Mouse (Mus musculus): Measurements from ENCODE around the gene Tph2. TPM values are rescaled to one million over a fixed set of nuclear protein-coding genes. Genes with fewer than 3 reads are reported as not detected.
A peak's percentile ranks its signal among the peaks of the same experiment; 100 is the strongest.
"Not testable (repeated sequence)": the region's sequence is repeated elsewhere in the genome, so short reads cannot be mapped to it uniquely, and the experiment has no call there.

Gene Tph2
- total RNA-seq (2021) (not detected), polyA plus RNA-seq (2012; rRNA removed) (not detected in 2 replicates)
- long read RNA-seq: 0 reads

DNA sequence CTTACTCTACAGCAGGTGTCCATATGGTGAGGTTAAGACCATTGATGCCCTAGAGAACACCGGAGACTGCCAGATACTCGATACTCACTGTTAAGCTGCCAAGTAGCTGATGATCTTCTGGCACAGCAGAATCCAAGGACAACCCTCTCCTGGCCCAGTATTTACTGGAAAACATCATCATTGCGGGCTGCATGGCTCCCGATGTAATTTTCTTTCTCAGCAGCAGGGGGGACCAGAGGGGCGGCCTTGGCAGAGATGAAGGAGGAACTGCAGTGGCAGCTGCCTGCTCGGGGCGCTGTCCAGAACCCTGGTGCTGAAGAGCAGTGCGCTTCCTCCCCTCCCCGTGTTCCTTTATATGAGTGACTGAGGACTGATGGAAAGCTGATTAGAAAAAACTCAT lies at the start of gene Tph2:
Gene Tph2, minus strand, starts transcription at position 326 of the 400 bp plus-strand sequence.
- DNase-seq: peak; percentile 69

DNA sequence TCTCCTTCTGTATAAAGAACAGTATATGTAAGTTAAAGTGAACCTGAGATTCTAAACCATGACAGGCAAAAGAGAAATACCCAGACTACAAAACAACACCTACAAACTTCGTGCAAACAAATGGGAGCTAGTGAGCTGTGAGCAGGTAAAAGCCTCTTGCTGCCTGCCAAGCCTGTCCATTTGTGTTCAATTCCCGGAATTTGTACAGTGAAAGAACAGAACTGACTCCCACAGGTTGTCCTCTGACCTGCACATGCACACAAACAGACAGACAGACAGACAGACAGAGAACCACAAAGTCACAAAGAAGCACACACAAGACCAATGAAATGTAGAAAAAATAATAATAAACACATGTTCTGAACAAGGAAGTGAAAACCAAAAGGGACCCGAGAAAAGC lies 49.0 kb upstream of the Tph2 start:
- no peak for DNase-seq

DNA sequence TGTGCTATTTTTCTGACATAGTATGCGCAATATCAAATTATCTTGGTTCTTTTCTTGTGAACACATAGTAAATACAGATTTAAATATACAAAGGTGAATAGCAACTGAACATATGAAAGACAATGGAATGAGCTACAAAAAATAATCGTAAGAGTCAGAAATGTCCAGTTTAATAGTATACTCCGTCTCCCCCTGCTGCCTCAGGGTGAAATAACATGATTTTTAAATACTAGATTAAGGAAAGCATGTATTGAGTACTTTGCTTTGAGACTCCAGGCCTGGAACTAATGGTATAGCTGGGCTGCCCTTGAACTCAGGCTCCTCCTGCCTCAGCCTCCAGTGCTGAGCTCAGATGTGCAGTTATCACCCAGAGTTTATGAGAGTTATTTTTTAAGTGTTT lies 47.7 kb upstream of the Tph2 start:
- DNase-seq: no peak

DNA sequence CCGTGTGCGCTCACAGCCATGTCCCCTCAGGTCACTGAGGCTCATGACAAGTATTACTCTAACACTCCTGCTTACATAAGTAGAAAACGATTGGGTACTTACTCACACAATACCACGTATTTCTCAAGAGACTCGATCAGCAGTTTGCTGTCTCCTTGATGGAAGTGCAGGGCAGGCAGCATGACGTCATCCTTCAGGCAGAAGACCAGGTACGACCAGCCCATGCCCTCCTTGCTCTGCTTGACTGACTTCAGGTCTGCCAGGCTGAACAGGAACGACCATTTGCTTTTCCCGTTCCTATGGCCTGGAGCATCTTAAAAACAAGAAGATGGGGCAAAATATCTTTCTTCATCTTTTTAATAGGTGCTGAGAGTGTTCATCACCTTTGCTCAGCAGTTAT lies 44.2 kb upstream of the Tph2 start:
- DNase-seq: no peak

DNA sequence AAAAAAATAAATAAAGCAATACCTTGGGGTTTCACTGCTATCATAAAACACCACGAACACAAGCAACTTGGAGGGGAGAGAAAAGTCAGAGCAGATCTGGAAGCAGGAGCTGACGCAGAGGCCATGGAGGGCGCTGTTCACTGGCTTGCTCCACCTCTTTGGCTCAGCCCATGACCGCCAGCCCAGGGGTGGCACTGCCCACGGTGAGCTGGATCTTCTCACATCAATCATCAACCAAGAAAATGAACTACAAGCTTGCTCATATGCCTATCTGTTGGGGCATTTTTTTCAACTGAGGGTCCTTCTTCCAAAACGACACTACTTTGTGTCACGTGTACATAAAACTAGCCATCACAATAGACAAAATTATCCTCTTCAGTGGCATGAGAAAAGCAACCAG lies 41.8 kb upstream of the Tph2 start:
- DNase-seq: no peak

DNA sequence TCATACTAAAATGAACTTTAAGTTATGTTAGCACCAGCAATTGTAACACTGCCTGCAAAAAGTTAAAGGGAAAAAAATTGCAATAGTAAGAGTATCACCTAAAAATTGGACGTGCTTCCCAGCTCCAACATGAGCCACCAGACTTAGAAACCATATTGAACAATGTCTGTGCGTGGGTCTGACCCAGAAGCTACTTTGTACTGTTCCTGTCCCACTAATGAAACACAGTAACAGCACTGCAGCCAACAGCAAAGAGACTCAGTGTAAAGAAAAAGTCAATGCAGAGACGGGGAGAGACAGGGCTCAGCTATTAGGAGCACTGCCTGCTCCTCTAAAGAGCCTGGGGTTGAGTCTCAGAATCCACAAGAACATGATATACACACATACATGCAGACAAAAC lies 39.0 kb upstream of the Tph2 start:
- DNase-seq: no peak

DNA sequence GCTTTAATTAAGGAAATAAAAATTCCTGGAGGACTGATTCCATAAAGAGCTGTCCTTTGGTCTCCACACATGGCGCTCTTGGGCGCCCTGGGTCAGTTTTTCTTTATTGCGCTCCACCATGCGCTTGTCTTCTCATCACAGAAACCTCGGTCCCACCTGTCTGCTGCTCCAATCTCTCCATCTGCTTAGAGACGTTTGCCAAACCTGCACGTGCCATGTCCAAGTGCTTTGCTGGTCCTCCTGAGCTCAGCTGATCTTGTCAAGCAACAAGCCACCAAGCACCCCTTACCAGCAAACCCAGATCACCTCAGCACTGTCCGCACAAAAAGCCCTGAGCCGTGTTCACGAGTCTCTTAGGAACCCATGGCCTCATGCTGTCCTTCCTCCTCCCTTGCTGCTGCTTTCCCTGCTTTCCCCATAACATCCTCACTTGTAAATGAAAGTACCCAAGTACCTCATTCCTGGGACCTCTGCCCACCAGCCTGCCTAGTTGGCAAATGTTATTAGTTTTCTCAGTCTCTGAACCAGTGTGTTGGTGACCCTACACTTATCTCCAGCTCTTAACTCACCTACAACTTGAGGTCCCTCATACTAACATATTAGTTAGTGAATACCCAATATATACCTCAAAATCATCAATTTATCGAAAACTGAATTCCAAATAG lies 28.2 kb upstream of the Tph2 start:
- no peak for DNase-seq

DNA sequence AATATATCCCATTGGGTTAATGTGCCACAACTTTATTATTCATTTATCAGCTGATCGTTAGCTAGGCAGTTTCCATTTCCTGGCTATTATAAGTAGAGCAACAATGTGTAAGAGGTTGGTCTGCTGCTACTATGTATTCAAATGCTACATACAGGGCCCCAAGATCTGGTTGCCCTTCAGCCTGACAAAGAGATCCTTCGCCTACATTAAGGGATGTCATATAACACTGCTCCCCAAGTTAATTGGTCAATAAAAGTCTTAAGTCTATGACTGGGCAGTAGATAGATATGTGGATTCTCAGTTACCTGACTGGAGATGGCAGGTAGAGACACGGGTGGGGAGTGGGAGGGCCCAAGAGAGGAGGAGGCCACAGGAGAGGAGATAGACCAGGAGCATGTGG lies 21.0 kb upstream of the Tph2 start:
- no peak for DNase-seq

DNA sequence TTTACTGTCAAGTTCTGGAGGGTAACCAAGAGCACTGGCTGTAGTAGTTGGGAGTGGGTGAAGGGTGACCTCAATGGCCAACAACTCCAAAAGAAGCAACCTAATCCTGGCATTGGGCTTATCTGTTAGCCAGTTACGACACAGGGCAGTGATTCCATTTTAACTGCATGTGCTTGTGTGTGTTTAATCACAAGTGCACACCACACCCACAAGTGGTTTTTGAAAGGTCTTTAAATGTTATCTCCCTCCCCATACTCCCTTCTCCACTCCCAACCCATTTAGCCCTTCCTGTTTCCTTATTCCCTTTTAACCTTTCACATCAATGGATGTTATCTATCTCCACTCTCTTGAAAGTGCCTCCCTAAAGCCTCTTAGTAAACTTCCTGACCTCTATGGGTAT lies 20.5 kb upstream of the Tph2 start:
- DNase-seq: no peak

DNA sequence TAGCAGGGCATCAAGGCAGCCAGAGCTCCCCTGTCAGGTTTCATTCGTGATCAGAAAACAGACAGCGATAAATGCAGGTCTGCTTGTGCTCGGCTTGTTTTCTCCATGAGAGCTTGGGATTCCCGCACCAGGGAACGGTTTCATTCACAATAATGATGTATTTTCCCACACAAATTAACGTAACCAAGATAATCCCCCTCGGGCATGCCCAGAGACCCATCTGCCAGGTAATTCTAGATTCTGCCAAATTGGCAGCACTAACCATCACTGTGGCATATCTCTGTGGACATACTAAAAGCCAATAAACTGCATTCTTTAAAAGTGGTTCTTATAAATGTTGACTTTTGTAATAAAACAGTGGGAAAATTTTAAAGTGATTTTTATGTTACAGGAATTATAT lies 6.4 kb upstream of the Tph2 start:
- DNase-seq: no peak

DNA sequence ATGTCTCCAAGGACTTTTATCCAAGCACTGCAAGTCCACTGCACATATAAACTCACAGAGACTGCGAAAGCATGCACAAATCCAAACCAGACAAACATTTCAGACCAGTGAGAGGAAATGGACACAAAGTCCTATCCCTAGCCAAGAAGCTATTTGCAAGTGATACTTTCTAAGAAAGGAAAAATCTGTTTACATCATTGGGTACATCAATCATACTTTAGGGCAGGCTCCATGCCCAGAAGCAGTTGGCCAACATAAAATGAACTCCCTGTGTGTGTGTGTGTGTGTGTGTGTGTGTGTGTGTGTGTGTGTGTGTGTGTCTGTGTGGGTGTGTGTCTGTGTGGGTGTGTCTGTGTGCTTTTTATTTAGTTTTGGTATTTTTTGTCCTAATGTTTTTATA lies 2.6 kb upstream of the Tph2 start:
- no peak for DNase-seq

DNA sequence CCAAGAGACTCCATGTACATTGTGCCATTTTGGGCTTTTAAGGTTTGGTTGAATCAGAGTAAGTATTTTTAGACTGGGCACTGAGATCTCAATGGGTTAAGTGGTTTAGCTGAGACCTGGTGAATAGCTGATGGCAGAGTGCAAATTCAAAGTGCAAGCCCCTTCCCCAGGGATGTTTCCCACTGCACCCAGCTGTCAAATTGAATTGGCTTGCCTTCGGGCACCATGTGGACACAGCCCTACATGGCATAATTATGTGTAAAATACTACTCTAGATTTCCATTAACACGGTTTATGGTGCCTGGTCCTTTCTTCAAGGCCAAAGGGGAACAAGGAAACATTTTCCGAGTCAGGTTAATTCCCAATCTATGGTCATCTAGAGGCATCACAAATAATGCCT lies 3.8 kb downstream of the Tph2 start:
- DNase-seq: no peak

DNA sequence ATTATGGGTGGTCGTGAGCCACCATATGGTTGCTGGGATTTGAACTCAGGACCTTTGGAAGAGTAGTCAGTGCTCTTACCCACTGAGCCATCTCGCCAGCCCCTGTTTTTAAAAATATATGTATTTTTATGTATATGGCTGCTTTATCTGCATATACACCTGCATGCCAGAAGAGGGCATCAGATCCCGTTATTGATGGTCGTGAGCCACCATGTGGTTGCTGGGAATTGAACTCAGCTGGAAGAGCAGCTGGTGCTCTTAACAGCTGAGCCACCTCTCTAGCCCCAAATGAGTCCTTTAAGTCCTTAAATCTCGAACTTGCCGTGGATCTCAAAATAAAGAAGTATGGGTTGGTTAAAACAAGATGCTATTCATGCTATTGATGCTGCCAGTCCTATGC lies 6.8 kb downstream of the Tph2 start:
- DNase-seq: not testable (repeated sequence)

DNA sequence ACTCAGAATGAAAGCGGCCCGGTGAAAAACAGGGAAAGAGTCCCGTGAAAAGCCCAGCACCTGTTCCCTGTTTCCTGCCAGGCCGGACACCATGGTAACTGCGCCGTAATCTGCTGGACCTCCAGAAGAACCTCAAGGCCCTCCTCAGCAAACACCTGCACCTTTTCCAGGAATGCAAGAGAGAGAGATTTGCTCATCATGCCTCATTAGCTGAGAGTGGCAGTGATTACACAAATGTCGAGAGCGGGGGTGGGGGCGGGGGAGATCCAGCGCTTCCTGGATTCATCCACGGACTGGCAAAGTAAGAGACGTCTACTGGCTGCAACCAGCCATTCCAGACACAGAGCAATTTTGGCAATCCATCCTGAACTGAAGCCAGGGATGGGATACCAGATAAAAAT lies 9.2 kb downstream of the Tph2 start:
- DNase-seq: no peak

DNA sequence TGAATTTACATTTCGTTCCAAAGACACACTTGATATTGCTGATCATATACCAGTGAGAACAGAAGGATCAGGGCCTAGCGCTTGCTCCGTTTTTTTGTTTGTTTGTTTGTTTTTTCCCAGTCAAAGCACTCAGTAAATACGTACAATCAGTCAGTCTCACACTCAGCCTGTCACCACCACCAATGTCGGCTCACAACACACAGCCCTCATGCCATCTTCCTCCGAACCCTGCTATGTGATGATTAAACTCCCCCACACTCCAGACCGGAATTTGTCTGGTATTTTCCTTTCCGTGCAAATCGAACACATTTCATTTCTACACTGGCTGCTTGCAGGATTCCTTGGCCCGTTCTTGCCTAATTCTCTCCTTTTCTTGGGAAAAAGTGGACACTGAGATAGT lies 11.5 kb downstream of the Tph2 start:
- DNase-seq: no peak

DNA sequence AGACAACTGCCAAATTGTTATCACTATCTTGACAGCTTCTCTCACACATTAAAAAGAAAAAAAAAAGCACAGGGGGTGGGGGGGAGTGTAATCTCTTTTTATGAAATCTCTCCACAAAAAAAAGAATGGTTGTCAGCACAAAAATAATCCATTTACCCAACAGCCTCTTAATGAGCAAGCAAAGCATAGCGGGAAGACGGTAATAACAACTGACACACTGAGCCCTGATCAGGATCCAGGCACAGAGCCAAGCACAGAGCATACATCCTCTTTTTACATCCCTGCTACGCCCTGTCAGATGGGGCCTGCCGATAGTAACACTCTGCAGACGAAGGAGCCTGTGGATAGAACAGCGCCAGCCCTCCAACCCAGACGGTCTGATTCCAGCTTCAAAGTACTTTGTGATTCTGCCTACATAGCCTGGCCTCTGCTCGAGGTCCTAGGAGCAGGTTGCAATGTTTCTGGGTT lies 13.4 kb downstream of the Tph2 start:
- no peak for DNase-seq

DNA sequence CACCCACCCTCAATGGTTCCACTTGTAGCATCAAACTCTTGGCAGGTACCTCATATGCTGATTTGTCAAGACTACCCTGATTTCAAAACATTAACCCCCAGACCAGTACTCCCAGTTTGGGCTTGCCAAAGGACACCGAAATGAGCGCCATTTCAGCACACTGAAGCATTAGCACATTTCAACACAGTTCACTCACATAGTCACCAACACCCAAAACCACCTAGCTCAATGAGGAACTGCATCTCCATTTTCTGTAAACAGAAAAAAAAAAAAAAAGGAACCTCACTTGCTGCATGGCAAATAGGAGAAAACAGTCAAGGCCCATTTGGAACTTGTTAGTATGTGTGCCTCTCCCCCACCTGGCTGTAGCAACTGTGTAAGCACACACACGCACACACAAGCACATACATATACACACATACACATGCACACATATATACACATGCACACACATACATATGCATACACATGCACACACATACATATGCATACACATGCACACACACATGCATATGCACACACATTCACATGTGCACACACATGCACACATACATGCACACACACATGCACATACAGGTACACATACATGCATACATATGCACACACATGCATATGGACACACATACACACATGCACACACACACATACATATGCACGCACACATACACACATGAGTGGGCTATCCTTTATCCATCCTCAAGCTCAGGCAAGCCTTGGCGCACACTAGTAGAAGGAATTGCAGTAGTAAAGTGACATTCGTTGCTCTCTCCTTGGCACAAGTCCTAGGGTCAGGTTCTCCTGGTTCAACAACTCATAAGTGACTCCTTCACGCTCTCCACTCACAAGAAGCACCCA lies 14.1 kb downstream of the Tph2 start:
- no peak for DNase-seq

DNA sequence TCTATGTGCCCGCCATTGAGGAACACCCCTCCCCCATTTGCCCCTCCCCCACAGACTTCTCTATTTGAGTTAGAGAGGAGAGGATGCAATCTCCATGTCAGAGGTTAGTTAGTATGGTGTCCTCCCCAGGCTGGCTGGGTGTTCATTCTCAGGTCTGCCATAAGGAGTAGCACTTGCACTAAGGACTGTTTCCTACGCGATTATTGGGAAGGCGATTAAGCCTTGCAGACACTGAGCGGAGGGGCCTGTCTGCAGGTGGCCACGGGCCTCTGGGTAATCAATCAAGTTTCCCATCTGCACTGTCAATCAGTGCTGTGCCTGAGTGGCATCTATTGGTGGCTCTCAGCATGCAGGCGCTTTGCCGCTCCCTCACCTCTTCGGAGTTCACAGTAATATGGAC lies 15.4 kb downstream of the Tph2 start:
- DNase-seq: no peak

DNA sequence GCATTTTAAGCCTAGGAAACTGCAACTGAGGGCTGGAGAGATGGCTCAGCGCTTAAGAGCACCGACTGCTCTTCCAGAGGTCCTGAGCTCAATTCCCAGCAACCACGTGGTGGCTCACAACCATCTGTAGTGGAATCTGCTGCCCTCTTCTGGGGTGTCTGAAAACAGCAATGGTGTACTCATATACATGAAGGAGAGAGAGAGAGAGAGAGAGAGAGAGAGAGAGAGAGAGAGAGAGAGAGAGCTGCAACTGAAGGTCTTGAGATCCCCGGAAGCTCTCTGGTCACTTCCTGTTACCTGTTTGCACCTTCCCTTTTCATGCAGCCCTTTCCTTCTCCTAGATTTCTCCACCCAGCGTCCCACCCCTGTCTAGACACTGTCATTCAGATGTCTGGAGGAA lies 24.5 kb downstream of the Tph2 start:
- no peak for DNase-seq

DNA sequence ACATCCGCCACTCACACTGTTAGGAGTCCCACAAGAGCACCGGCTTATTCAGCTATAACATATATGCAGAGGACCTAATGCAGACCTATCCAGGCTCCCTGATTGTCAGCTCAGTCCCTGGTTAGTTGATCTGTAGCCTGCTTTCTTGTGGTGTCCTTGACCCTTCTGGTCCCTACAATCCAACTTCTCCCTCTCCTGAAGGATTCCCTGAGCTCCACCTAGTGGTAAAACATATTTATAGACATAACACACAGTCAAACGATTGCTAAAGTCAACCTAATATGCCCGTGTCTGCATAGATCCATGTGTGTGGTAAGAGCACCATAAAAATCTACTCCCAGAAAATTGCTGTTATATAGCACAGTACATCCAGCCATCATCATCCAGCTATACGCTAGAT lies 37.5 kb downstream of the Tph2 start:
- no peak for DNase-seq

DNA sequence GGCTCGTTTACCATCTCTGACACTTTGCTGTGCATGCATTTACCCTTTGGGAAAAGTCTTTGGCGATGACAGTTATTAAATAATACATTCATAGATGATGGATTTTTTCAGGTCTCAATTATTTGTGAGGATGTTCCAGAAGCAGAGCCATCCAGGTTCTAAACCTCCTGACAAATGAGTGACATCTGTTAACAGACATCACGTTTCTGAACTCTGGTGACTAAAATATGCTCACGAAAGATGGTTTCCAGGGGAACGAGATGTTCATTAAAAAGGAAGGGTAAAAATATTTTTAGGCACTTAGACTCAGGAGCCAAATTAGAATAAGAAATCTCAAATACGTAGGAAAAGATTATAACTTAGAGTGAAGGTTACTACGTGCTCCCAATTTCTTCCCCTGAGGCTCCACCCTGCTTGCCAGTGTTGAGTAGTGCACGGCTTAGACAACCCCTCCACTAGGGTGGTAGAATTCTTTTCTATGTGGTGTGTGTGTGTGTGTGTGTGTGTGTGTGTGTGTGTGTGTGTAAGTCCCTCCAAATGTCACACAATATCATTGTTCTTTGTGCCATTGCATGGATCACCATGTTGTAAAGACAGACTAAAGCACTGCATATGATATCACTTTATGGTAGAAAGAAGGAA lies 38.4 kb downstream of the Tph2 start:
- DNase-seq: no peak

DNA sequence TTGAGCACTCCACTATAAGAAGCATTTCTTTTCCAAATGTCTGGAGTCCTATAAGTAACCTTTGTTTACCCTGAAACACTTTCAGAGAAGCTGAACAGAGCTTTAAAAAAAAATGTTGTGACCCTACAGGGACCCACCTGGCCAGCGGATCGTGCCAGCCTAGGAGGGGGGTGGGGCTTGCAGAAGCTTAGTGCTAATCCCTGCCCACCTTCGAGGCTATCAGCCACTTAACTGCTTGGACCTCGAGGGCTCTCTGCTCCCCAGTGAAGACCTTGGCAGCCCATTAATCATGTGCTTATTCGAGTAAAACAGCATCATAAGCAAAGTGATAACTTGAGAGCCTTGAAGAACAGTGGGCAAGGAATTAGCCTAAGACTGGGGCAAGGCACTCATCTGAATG lies 40.3 kb downstream of the Tph2 start:
- no peak for DNase-seq

DNA sequence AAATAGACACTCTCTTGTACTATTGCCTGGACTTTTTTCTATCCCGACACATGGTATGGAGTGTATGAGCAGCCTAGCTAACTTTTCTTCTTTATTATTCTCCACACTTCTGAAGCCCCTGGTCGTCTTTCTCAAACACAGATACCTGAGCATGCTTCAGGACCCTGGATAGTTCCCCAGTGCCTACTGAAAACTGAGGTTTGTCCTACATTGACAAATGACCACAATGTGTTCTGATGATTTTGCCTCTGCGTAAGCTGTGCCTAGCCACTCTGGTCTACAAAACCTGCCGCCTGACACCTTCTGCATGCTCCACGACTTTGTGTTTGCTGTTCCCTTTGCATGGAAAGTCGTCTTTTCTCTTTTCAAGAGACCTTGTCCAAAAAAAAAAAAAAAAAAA lies 41.2 kb downstream of the Tph2 start:
- no peak for DNase-seq

Measured in adrenal gland, adult 2 months (tissue).